Mouse (Mus musculus) MEL (cell line): Measurements from ENCODE around the gene Stxbp1. TPM values are rescaled to one million over a fixed set of nuclear protein-coding genes. Genes with fewer than 3 reads are reported as not detected.

Experiments used
- DNase-seq: peaks from one replicate; pipeline ENCODE4 v3.0.0; 2011; ENCODE audit warnings: low read depth, low spot score
- H3K27ac ChIP-seq: 2 replicates; pipeline ENCODE4 v1.5.1; 2012; ENCODE audit warnings: low read depth, mild to moderate bottlenecking, control low read depth, low read length, moderate library complexity; ENCODE audit not compliant: control insufficient read depth
- H3K27me3 ChIP-seq, 2 experiments: fragments of 150-350 bp in 1 of 2; sonication (generic) in 1 of 2; 2 replicates each; pipeline ENCODE4 v1.6.1; 2012; ENCODE audit warnings: low read length in 2 of 2, mild to moderate bottlenecking in 2 of 2, improper control_type of control experiment in 1 of 2, moderate library complexity in 1 of 2; ENCODE audit not compliant: insufficient read depth in 2 of 2, control insufficient read depth in 1 of 2
- H3K36me3 ChIP-seq, 2 experiments: 2 replicates each; pipeline ENCODE4 v1.6.1; 2012 to 2014; ENCODE audit warnings: low read length in 2 of 2, improper control_type of control experiment in 1 of 2, inconsistent platforms in 1 of 2, mild to moderate bottlenecking in 1 of 2; ENCODE audit not compliant: insufficient read depth in 2 of 2, control insufficient read depth in 1 of 2
- H3K4me1 ChIP-seq, 2 experiments: fragments of 150-350 bp in 1 of 2; sonication (generic) in 1 of 2; 2 replicates each; pipeline ENCODE4 v1.6.1; 2012; ENCODE audit warnings: low read length in 2 of 2, improper control_type of control experiment in 1 of 2, mild to moderate bottlenecking in 1 of 2; ENCODE audit not compliant: insufficient read depth in 2 of 2, control insufficient read depth in 1 of 2
- H3K4me3 ChIP-seq, 2 experiments: fragments of 150-350 bp in 1 of 2; sonication (generic) in 1 of 2; 2 replicates each; pipeline ENCODE4 v1.5.1; 2012; ENCODE audit warnings: low read depth in 2 of 2, low read length in 2 of 2, mild to moderate bottlenecking in 2 of 2, moderate library complexity in 2 of 2, control low read depth in 1 of 2, improper control_type of control experiment in 1 of 2; ENCODE audit not compliant: control insufficient read depth in 1 of 2, insufficient read depth in 1 of 2
- H3K79me2 ChIP-seq: 2 replicates; pipeline ENCODE4 v1.6.1; 2012; ENCODE audit warnings: mild to moderate bottlenecking, low read length, moderate library complexity; ENCODE audit not compliant: control insufficient read depth, poor library complexity, insufficient read depth
- H3K9ac ChIP-seq: 2 replicates; pipeline ENCODE4 v1.6.1; 2012; ENCODE audit warnings: low read depth, mild to moderate bottlenecking, control low read depth, low read length, moderate library complexity; ENCODE audit not compliant: control insufficient read depth, poor library complexity, severe bottlenecking
- H3K9me3 ChIP-seq: fragments of 150-350 bp; sonication (generic); replicated peaks from 2 replicates; pipeline ENCODE4 v1.6.1; 2012; ENCODE audit warnings: mild to moderate bottlenecking, low read length, improper control_type of control experiment, moderate library complexity; ENCODE audit not compliant: insufficient read depth
- BHLHE40 ChIP-seq: IDR thresholded peaks from 2 replicates; pipeline ENCODE4 v1.6.1; 2012; ENCODE audit warnings: low read depth, mild to moderate bottlenecking, inconsistent platforms, low read length, improper control_type of control experiment, borderline replicate concordance
- CHD1 ChIP-seq: IDR thresholded peaks from 2 replicates; pipeline ENCODE4 v1.6.1; 2012; ENCODE audit warnings: low read depth, mild to moderate bottlenecking, inconsistent platforms, low read length, improper control_type of control experiment
- CHD2 ChIP-seq: IDR thresholded peaks from 2 replicates; pipeline ENCODE4 v1.6.1; 2011; ENCODE audit warnings: low read length, improper control_type of control experiment
- E2F4 ChIP-seq: IDR thresholded peaks from 2 replicates; pipeline ENCODE4 v1.6.1; 2011; ENCODE audit warnings: low read depth, low read length, improper control_type of control experiment, borderline replicate concordance
- ELF1 ChIP-seq: IDR thresholded peaks from 2 replicates; pipeline ENCODE4 v1.6.1; 2014; ENCODE audit warnings: low read depth, mild to moderate bottlenecking, inconsistent platforms, low read length, improper control_type of control experiment, moderate library complexity
- EP300 ChIP-seq, 2 experiments: IDR thresholded peaks; 2 replicates each; pipeline ENCODE4 v1.6.1; 2011; ENCODE audit warnings: improper control_type of control experiment in 2 of 2, low read length in 2 of 2, low read depth in 1 of 2, mild to moderate bottlenecking in 1 of 2
- ETS1 ChIP-seq: IDR thresholded peaks from 2 replicates; pipeline ENCODE4 v1.6.1; 2012; ENCODE audit warnings: low read depth, mild to moderate bottlenecking, inconsistent platforms, low read length, improper control_type of control experiment, moderate library complexity
- GABPA ChIP-seq: IDR thresholded peaks from 2 replicates; pipeline ENCODE4 v1.6.1; 2012; ENCODE audit warnings: low read depth, mild to moderate bottlenecking, inconsistent platforms, low read length, improper control_type of control experiment, moderate library complexity
- HCFC1 ChIP-seq: IDR thresholded peaks from 2 replicates; pipeline ENCODE4 v1.6.1; 2012; ENCODE audit warnings: low read depth, mild to moderate bottlenecking, inconsistent platforms, low read length, improper control_type of control experiment, moderate library complexity
- JUND ChIP-seq: IDR thresholded peaks from 2 replicates; pipeline ENCODE4 v1.6.1; 2011; ENCODE audit warnings: low read depth, mild to moderate bottlenecking, improper control_type of control experiment, low read length
- KAT2A ChIP-seq: conservative IDR thresholded peaks from 2 replicates; pipeline ENCODE4 v1.6.1; 2012; ENCODE audit warnings: low read depth, low read length, improper control_type of control experiment, inconsistent platforms
- MAZ ChIP-seq: IDR thresholded peaks from 2 replicates; pipeline ENCODE4 v1.6.1; 2012; ENCODE audit warnings: low read depth, mild to moderate bottlenecking, inconsistent platforms, low read length, improper control_type of control experiment
- MXI1 ChIP-seq: IDR thresholded peaks from 2 replicates; pipeline ENCODE4 v1.6.1; 2011; ENCODE audit warnings: mild to moderate bottlenecking, low read depth, low read length, improper control_type of control experiment
- MYB ChIP-seq: IDR thresholded peaks from 2 replicates; pipeline ENCODE4 v1.6.1; 2011; ENCODE audit warnings: mild to moderate bottlenecking, low read depth, low read length, improper control_type of control experiment
- NELFE ChIP-seq: IDR thresholded peaks from 2 replicates; pipeline ENCODE4 v1.6.1; 2011; ENCODE audit warnings: low read depth, low read length, improper control_type of control experiment
- NRF1 ChIP-seq: IDR thresholded peaks from 2 replicates; pipeline ENCODE4 v1.6.1; 2014; ENCODE audit warnings: low read depth, mild to moderate bottlenecking, inconsistent platforms, low read length, improper control_type of control experiment, moderate library complexity; ENCODE audit not compliant: poor library complexity, insufficient read depth, severe bottlenecking
- POLR2A ChIP-seq, 2 experiments: IDR thresholded peaks; 2 replicates each; pipeline ENCODE4 v1.6.1; 2011 to 2012; ENCODE audit warnings: low read length in 2 of 2, mild to moderate bottlenecking in 2 of 2, control low read depth in 1 of 2, improper control_type of control experiment in 1 of 2, low read depth in 1 of 2, moderate library complexity in 1 of 2; ENCODE audit not compliant: control insufficient read depth in 1 of 2, insufficient read depth in 1 of 2, poor library complexity in 1 of 2
- POLR2AphosphoS5 ChIP-seq: IDR thresholded peaks from 2 replicates; pipeline ENCODE4 v1.6.1; 2012; ENCODE audit warnings: low read depth, borderline replicate concordance, mild to moderate bottlenecking, inconsistent platforms, low read length, moderate library complexity, mixed read lengths
- RAD21 ChIP-seq: IDR thresholded peaks from 2 replicates; pipeline ENCODE4 v1.6.1; 2011; ENCODE audit warnings: mild to moderate bottlenecking, low read depth, low read length, improper control_type of control experiment
- SMC3 ChIP-seq: IDR thresholded peaks from 2 replicates; pipeline ENCODE4 v1.6.1; 2011; ENCODE audit warnings: low read depth, low read length, improper control_type of control experiment
- TAL1 ChIP-seq: IDR thresholded peaks from 2 replicates; pipeline ENCODE4 v1.6.1; 2012; ENCODE audit warnings: mild to moderate bottlenecking, inconsistent platforms, low read length, moderate library complexity, mixed read lengths
- TBP ChIP-seq: IDR thresholded peaks from 2 replicates; pipeline ENCODE4 v1.8.0; 2011; ENCODE audit warnings: low read depth, low read length, improper control_type of control experiment
- UBTF ChIP-seq: IDR thresholded peaks from 2 replicates; pipeline ENCODE4 v1.6.1; 2012; ENCODE audit warnings: low read depth, mild to moderate bottlenecking, inconsistent platforms, low read length, improper control_type of control experiment, moderate library complexity, borderline replicate concordance; ENCODE audit not compliant: insufficient read depth
- USF2 ChIP-seq, 2 experiments: IDR thresholded peaks; 2 replicates each; pipeline ENCODE4 v1.6.1; 2011 to 2012; ENCODE audit warnings: improper control_type of control experiment in 2 of 2, low read length in 2 of 2, borderline replicate concordance in 1 of 2, inconsistent platforms in 1 of 2, low read depth in 1 of 2, mild to moderate bottlenecking in 1 of 2; ENCODE audit not compliant: insufficient read depth in 1 of 2
- ZC3H11A ChIP-seq: IDR thresholded peaks from 2 replicates; pipeline ENCODE4 v1.6.1; 2012; ENCODE audit warnings: low read depth, mild to moderate bottlenecking, inconsistent platforms, low read length, improper control_type of control experiment
- ZKSCAN1 ChIP-seq: IDR thresholded peaks from 2 replicates; pipeline ENCODE4 v1.6.1; 2012; ENCODE audit warnings: low read depth, mild to moderate bottlenecking, inconsistent platforms, low read length, improper control_type of control experiment, moderate library complexity
- ZMIZ1 ChIP-seq: IDR thresholded peaks from 2 replicates; pipeline ENCODE4 v1.6.1; 2012; ENCODE audit warnings: low read depth, mild to moderate bottlenecking, inconsistent platforms, low read length, improper control_type of control experiment, moderate library complexity
- ZNF384 ChIP-seq: IDR thresholded peaks from 2 replicates; pipeline ENCODE4 v1.6.1; 2012; ENCODE audit warnings: low read depth, mild to moderate bottlenecking, inconsistent platforms, low read length, improper control_type of control experiment
- polyA plus RNA-seq, 2 experiments: library from polyadenylated mRNA; stranded (reverse) in 1 of 2; unstranded in 1 of 2; fragments of >175 nt in 1 of 2; fragments of >200 nt in 1 of 2; gene quantifications; 2 replicates each; pipeline versions ENCODE4 v1.2.1 to v1.2.4; 2012; ENCODE audit warnings: low replicate concordance in 2 of 2, low read depth in 1 of 2; ENCODE audit not compliant: insufficient read length in 2 of 2, insufficient read depth in 1 of 2, missing spikeins in 1 of 2
- total RNA-seq: library from RNA; depleted of rRNA; stranded (reverse); fragments of 300-350 nt; gene quantifications from 2 replicates; pipeline ENCODE4 v1.2.3, GENCODE M21; 2012

Stxbp1 gene
- total and polyA plus RNA-seq, 3 experiments = 7.1 to 33.2 TPM; not detected in 1

- no peak for TF ChIP-seq POLR2AphosphoS5
- TF ChIP-seq POLR2A (IDR thresholded peaks at IDR 0.05; ENCODE audit: control insufficient read depth in 1 of 2, insufficient read depth in 1 of 2, low read depth in 1 of 2, low read length in 2 of 2, poor library complexity in 1 of 2) = peak; percentile 60 to 69; a peak in 3 of 4 replicates
- peak; percentile 30; the same call in 1 of the 2 replicates for TF ChIP-seq ZNF384
- TF ChIP-seq UBTF = 0 out of 2 replicates have a peak, but pooled peaks have one; percentile 88
- no peak for TF ChIP-seq E2F4
- no peak for TF ChIP-seq NRF1
- peak; percentile 99 for TF ChIP-seq HCFC1
- TF ChIP-seq MAZ = peak; percentile 79; the same call in 1 of the 2 replicates
- TF ChIP-seq SMC3 = peak; percentile 85
- no peak for TF ChIP-seq MYB
- peak; percentile 58 for TF ChIP-seq NELFE
- TF ChIP-seq ETS1 = no peak
- TF ChIP-seq EP300 (IDR thresholded peaks at IDR 0.05; ENCODE audit: low read depth in 1 of 2, low read length in 2 of 2) = no peak
- TF ChIP-seq CHD2 = no peak
- TF ChIP-seq ZMIZ1 = no peak
- no peak for TF ChIP-seq CHD1
- peak; percentile 92 for TF ChIP-seq KAT2A
Observed at GRCm38 (mm10) chr2:32757056-32757845, 89.8 kb downstream of the Stxbp1 start, which contains the start of gene Tor2a (continued).

- Histone ChIP-seq H3K4me1 (no peaks in the 10 kb centered on the region; a peak in 1 of 4 replicates), H3K36me3 (peaks cover 0 to 4% of the 10 kb centered on the region in 2 experiments; a peak in 2 of 4 replicates), H3K4me3 (no peak overlapping the region), H3K79me2 (peaks cover 2% of the 10 kb centered on the region; the same call in 1 of the 2 replicates), H3K27me3 (no peaks in the 10 kb centered on the region), H3K9ac (no peak overlapping the region), H3K27ac (no peak overlapping the region), H3K9me3 (no peaks in the 10 kb centered on the region)
- no peak for DNase-seq
- TF ChIP-seq SMC3 = no peak
- TF ChIP-seq ETS1 = no peak
- no peak for TF ChIP-seq ZMIZ1
- no peak for TF ChIP-seq KAT2A
- no peak for TF ChIP-seq TBP
- no peak for TF ChIP-seq ZC3H11A
- no peak for TF ChIP-seq ELF1
- TF ChIP-seq ZKSCAN1 = no peak
- no peak for TF ChIP-seq BHLHE40
- no peak for TF ChIP-seq TAL1
- TF ChIP-seq RAD21 = no peak
- no peak for TF ChIP-seq MXI1
- TF ChIP-seq USF2 (IDR thresholded peaks at IDR 0.05; ENCODE audit: borderline replicate concordance in 1 of 2, insufficient read depth in 1 of 2, low read depth in 1 of 2, low read length in 2 of 2) = no peak
- TF ChIP-seq GABPA = no peak
- no peak for TF ChIP-seq ZNF384
- no peak for TF ChIP-seq CHD2
- TF ChIP-seq NRF1 = no peak
- TF ChIP-seq JUND = no peak
- no peak for TF ChIP-seq E2F4
- no peak for TF ChIP-seq POLR2AphosphoS5
Observed at GRCm38 (mm10) chr2:32756674-32757055, 90.4 kb downstream of the Stxbp1 start.
